Mouse (Mus musculus): ENCODE measurements around the gene Gng7.

DNA sequence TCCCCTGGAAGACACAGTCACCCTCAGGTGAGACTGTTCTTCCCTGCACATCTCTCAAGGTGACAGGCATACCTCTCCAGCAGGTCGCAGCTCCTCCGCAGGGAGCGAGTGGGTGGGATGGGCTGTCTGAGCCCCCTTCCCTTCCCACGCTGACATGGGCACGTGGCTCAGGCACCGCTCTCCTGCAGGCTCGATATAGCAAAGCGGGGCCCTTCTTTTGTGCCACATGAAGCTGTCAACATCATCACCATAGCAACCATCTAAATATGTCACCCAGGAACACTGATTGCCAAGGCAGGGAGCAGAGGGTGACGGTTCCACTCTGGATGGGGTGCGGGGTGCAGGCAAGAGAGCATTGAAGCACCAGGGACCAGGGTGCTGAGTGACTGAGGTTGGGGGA lies 13.6 kb downstream of the Gng7 start:
- no peak for TF ChIP-seq CTCF (IDR thresholded peaks at IDR 0.05; ENCODE audit: insufficient read depth, low read length)
- no peak for TF ChIP-seq POLR2A (IDR thresholded peaks at IDR 0.05; ENCODE audit: borderline replicate concordance, extremely low read depth, low read depth, low read length)
